Mouse (Mus musculus): ENCODE measurements around the gene Oxsr1. TPM values are rescaled to one million over a fixed set of nuclear protein-coding genes. Genes with fewer than 3 reads are reported as not detected.

Oxsr1 gene
- total RNA-seq, 2 experiments from 2014 or later: 55.9 to 64.1 TPM

DNA sequence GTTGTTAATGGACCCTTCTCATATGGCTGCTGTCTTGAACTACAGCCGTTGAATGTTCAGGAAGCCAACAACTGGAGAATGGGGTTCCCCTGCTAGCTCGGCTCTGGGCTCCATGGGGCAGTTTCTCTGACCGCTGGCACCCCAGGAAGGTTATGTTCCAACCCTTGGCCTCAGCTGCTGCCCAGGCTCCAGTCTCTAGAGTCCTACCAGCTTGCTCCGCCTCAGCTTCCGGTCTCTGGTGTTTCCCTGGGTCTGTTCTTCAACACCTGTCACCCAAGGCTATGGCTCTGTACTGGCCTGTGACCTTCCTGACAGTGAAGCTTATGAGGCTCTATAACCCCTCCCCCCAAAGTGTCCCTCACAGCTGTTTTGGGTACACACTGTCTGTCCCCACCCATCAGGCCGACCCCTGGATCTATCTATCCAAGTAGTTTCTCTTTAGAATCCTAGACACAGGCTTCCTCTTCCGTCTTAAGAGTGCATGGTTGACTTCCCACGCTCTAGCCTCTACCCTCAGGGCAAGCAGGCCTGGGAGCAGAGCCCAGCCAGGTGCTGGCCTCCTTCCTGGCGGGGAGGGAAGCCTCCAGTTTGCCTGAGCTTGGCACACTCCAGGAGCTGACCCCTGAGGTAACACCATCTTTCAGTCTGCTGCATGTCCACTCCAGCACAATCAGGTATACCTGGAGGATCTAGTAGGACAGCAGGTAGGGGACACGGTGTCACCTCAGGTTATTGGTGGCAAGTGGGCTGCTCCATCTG is 28.9 kb upstream of the Oxsr1 start:
- no peak for TF ChIP-seq CTCF (IDR thresholded peaks at IDR 0.05)
- H3K27ac ChIP-seq: no peak overlapping the region
- intact Hi-C loops (cut with DNase I): loop anchor here (5.0 kb wide), 3 partner anchors 109 to 244 kb away; partner anchors contain the start of genes Acaa1b and Gm47289

DNA sequence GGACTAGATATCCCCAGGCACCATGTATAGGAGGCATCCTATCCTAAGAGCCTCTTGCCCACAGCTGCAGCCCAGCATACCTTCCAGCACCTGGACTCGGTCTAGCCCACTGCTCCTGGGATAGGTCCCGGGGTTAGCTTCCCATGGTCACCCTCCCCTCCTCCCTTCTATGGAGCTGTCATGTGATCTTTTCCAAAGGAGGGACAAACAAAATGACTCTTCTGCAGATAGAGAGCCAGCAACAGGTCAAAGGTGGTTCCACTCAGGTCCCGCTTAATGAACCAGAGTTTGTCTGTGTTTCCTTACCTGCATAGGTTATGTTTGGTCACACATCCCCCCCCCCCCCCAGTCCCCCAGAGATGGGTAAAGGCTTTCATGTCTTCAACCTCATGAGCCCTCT is 28.3 kb upstream of the Oxsr1 start:
- no peak overlapping the region for H3K27ac ChIP-seq
- TF ChIP-seq CTCF (IDR thresholded peaks at IDR 0.05): no peak
- no peak overlapping the region for H3K4me3 ChIP-seq
- intact Hi-C loops (cut with DNase I): loop anchor here (5.0 kb wide), 3 partner anchors 108 to 243 kb away; partner anchors contain the start of genes Acaa1b and Gm47289
- DNase-seq: no peak

More for the DNA sequence above, 28.9 kb upstream of the Oxsr1 start:
- DNase-seq: no peak
- no peak overlapping the region for H3K4me3 ChIP-seq

DNA sequence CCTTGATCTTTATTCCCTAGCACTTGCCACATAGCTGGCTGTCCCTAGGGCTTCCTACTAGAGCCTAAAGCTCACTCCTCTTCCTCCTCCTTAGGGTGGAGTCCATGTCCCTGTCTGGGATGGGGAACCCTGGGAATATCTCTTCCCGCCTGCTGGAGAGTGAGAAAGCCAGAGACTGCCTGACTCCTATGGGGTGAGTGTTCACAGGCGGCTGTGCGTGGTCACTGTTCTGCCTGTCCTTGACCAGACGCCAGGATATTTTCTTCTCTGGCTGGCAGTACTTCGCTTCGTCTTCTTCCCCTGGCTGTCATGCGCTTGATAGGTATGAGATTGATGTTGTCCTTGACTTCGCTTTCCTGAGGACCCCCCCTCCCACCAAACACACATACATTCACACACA is 24.1 kb upstream of the Oxsr1 start:
- Histone ChIP-seq H3K4me3 (no peak overlapping the region), H3K27ac (no peak overlapping the region)
- intact Hi-C loops (cut with DNase I): no loop called here
- no peak for DNase-seq
- no peak for TF ChIP-seq CTCF (IDR thresholded peaks at IDR 0.05)

DNA sequence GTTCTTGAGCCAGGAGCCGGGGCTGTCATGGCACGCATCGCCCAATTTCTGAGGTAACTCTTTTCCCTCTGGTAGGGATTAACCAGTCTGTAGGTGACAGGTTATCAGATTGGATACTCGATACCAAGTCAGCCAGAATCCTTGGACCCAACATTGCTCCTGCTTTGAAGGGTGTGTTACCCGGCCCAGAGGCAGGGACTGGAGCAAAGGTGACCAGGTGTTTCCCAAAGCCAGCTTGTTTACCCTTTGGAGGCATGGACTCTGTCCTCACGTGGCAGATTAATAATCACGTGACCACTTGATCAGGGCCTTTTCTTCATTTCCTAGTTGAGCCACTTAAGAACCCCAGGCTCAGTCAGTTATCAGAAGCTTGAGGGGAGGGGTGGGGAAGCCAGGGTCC is 20.5 kb upstream of the Oxsr1 start:
- no peak for DNase-seq
- H3K4me3 ChIP-seq: no peak overlapping the region; the same call in 1 of the 2 replicates
- H3K27ac ChIP-seq: no peak overlapping the region
- no peak for TF ChIP-seq CTCF (IDR thresholded peaks at IDR 0.05)
- intact Hi-C loops (cut with DNase I): no loop called here

DNA sequence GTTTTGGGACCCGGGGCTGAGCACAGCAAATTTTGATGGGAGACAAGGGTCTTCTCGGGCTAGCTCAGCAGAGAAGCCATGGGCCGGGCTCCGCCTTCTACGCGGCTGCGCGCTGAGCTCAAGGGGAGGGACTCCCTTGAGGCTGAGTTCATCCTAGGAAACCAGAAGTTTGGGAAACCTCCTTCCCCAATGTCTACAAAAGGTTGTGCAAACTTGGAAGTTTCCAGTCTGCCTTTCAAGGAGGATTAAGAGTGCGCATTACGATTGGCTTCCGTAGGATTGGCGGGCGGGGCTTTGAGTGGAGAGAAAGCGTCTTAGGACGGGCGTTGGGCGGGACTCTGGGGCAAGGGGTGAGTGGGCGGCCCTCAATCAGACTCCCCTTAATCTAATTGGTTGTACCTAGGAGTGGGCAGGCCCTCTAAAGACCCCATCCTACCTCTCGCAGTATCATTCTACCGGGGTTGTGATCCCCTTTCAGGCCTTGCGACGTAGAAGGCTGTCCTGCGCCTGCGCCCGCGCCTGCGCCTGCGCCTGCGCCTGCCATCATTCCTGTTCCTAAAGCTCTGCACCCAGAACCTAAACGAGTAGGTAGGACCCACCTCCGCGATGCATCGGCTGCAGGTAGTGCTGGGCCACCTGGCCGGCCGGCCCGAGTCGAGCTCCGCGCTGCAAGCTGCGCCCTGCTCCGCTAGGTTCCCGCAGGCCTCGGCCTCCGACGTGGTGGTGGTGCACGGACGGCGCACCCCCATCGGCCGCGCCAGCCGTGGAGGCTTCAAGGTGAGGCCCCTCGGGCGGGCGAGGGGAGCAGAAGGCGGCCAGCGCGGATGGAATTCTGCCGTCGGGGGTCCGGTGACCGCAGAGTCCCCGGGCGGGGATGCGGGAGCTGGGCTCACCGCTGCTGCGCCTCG is 18.9 kb upstream of the Oxsr1 start, which contains the start of gene Myd88:
TSS of gene Myd88 (minus strand) at position 503 of the 908 bp plus-strand sequence.
- no peak for TF ChIP-seq CTCF (IDR thresholded peaks at IDR 0.05)
- peak within 1 kb of the TSS; percentile 84 for H3K4me3 ChIP-seq
- intact Hi-C loops (cut with DNase I): loop anchor here (2.0 kb wide), 1 partner anchor 18 kb away; the partner anchor contains the start of gene Oxsr1
- peak within 1 kb of the TSS; percentile 99 for H3K27ac ChIP-seq
- DNase-seq: peak; percentile 97

DNA sequence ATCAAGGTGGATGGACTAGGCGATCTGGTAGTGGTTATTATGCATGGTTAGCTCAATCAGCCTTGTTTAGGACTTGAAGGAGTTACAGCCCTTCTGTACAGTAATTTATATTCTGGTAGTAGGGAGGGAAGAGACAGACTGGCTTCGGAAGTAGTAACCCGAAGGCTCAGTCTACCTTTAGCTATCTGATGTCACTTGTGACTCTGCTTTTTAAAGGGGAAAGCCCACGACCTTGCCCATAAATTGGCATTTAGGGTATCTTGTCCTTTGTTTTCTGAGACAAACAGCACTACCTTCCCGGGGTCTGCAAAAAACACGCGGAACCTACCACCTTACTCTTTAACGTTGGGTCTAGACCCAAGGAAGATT is 18.0 kb upstream of the Oxsr1 start:
- peak overlapping the region; percentile 84 for H3K4me3 ChIP-seq
- DNase-seq: no peak
- intact Hi-C loops (cut with DNase I): loop anchor here (2.0 kb wide), 1 partner anchor 17 kb away; the partner anchor contains the start of gene Oxsr1
- no peak for TF ChIP-seq CTCF (IDR thresholded peaks at IDR 0.05)
- H3K27ac ChIP-seq: peak overlapping the region; percentile 99

DNA sequence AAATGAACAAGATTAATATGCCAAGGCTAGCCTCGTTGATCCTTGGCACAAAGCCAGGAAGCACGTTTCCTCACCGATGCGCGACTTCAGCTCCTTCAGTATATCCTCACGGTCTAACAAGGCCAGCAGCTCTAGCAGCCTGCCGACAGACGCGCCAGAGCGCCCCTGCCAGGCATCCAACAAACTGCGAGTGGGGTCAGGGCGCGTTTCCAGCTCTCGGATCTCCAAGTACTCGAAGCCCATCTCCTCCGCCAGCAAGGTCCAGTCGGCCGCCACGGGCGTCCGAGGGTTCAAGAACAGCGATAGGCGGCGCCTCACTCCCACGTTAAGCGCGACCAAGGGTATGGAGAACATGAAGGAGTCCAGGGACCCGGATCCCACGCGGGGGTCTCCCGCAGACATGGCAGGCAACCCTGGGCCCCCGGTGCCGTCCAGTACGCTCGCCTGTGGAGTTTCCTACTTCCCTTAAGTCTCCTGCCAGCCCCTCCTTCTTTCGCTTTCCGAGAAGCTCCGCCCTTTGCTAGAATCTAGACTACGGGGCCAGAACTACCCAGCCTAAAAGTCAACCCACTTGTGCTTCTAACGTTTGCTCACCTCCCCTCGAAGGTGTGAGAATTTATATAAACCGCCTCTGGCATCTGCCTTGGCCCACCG is 17.5 kb upstream of the Oxsr1 start, which contains the start of gene Acaa1a:
TSS of gene Acaa1a (plus strand) at position 119 of the 654 bp plus-strand sequence.
- intact Hi-C loops (cut with DNase I): loop anchor here (2.0 kb wide), 1 partner anchor 17 kb away; the partner anchor contains the start of gene Oxsr1
- peak; percentile 31 for TF ChIP-seq CTCF (IDR thresholded peaks at IDR 0.05)
- peak within 1 kb of the TSS; percentile 99 for H3K27ac ChIP-seq
- peak within 1 kb of the TSS; percentile 84 for H3K4me3 ChIP-seq
- DNase-seq: peak; percentile 75

DNA sequence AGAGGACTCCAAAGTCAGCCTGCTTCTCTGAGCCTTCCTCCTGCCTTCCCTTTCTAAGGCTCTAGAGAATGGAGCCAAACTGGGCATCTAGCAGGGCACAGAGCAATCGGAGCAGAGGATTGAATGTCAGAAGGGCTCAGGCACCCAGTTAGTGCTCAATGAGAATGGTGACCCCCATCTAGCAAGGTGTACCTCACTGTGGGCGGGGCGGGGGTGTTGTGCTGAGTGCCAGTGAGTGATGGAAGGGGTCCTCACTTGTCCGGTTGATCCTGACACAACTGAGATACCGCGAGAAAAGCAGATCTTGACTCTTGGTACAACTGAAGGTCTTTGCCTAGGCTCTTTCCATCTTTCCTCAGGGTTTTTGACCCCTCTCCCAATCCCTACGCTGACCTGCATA is 16.9 kb upstream of the Oxsr1 start:
- DNase-seq: peak; percentile 21
- intact Hi-C loops (cut with DNase I): no loop called here
- TF ChIP-seq CTCF (IDR thresholded peaks at IDR 0.05): no peak
- peak overlapping the region; percentile 99 for H3K27ac ChIP-seq
- H3K4me3 ChIP-seq: peak overlapping the region; percentile 84

DNA sequence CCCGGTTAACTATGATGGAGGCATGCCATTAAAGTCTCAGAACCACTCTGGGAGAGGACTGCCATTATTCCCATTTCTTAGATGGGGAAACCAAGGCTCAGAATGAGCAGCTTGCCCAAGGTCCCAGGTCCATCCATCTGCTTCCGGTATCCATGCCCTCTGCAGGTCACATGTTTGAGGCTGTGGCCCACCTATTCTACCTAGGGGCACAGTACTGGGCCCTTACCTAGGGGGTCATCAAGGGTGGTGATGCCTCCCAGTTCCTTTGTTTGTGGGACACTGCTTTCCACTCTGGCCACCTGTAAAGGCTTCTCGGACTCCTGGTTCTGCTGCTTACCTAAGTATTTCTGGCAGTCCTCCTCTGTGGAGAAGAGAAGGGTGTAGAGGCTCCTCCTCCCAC is 16.1 kb upstream of the Oxsr1 start:
- no peak overlapping the region for H3K27ac ChIP-seq
- DNase-seq: no peak
- intact Hi-C loops (cut with DNase I): no loop called here
- H3K4me3 ChIP-seq: no peak overlapping the region
- TF ChIP-seq CTCF (IDR thresholded peaks at IDR 0.05): no peak

DNA sequence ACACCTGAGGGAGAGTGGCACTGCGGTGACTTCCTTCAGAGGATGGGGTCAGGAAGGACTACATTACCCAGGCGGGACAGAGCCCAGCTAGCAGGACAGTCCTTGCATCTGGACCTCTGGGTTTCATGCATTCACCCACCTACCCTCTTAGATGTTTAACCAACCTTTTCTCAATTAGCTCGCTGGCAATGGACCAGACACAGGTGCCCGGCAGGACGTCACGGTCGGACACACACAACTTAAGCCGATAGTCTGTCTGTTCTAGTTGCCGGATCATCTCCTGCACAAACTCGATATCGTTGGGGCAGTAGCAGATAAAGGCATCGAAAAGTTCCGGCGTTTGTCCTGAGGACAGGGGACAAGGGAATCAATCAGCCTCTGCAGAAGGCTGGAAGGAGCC is 15.6 kb upstream of the Oxsr1 start:
- H3K4me3 ChIP-seq: no peak overlapping the region
- intact Hi-C loops (cut with DNase I): no loop called here
- peak; percentile 12 for DNase-seq
- no peak overlapping the region for H3K27ac ChIP-seq
- TF ChIP-seq CTCF (IDR thresholded peaks at IDR 0.05): no peak

DNA sequence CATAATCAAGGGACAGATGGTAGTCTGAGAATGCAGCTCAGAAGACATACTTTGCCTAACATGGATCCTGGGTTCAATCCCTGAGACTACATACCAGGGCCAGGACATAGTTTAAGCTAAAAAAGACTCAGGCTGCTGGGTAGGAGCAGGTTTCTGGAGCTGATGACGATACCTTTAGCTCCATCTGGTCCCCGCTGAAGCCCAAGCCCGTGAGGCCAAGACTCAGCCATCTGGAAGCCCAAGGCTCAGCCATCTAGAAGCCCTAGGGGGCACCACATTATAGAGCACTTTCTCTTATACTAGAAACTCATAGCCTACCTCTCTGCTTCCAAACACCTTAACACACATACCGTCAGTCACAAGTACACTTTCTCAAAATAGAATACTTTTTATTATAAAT is 13.3 kb upstream of the Oxsr1 start:
- no peak for TF ChIP-seq CTCF (IDR thresholded peaks at IDR 0.05)
- H3K27ac ChIP-seq: no peak overlapping the region
- intact Hi-C loops (cut with DNase I): no loop called here
- no peak overlapping the region for H3K4me3 ChIP-seq
- DNase-seq: no peak

DNA sequence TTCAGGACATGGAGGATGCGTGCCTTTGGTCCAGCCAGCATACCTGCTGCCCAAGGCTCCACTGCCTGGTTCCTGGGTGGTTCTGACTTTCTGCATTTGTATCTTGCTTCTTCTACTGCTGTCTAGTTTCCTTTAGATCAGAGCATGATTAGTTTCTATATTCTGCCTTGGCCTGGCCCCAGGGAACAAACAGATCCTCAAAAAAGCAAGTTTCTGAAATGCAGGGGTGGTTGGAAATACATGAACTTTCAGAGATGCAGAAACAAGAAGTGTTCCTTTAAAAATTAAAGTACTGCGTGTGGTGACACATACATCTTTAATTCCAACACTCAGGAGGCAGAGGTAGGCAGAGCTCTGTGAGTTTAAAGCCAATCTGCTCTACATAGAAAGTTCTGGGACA is 12.6 kb upstream of the Oxsr1 start:
- intact Hi-C loops (cut with DNase I): no loop called here
- H3K4me3 ChIP-seq: no peak overlapping the region
- H3K27ac ChIP-seq: peak overlapping the region; percentile 76
- no peak for DNase-seq
- no peak for TF ChIP-seq CTCF (IDR thresholded peaks at IDR 0.05)
